Mouse (Mus musculus): ENCODE data around the gene Slc44a4.

The Slc44a4 gene

DNA sequence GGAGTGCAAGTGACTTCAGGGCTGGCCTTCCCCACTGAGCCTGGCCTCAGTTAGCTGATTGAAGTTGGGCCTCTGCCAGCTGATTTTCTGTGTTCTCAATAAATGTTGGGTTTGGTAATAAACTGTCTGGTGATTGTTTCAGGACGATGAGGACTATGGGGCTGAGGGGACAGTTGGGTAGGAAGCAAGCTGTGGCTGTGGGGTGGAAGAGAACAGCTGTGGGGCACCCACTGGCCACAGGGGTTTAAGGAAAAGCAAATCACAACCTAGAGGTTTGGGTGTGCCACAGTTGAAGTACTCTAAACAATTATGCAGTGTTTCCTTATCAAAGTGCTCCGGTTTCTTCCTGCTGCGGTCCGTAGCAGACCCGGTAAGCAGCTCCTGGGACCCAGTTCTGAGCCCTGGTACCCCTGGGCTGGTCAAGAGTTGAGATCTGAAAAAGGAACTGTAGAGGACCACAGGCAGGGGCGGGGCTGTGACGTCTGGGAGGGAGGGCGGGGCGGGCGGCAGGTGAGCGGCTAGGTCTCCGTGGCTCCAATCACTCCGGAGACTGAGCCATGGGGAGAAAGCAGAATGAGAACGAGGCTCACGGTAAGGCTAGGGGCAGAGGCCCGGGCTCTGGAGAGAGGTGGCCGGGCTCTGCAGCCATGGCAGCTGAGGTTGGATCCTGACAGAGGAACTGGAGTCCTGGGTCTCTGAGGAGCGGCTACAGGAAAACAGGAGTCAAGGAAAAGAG lies at the start of gene Slc44a4:
Gene Slc44a4, plus strand, starts transcription at position 537 of the 736 bp plus-strand sequence.
- DNase-seq: peak; percentile 13

DNA sequence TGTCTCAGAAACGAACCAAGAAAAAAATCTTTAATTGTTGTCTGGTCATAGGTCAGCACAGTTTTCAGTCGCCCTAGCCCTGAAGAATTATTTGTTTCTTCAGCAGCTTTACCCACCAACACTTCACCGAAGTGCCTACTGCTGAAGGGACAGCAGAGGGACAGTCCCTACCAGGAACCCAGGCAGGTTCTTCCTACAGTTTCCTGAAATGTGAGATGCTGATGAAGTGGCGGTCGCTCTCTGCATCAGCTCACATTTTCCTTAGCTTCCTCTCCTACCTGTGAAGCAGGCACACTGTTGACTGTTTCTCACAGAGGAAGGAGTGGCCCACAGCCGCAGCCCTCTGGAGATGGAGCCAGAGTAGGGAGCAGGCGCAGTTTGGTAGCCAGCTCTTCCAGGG lies 48.3 kb upstream of the Slc44a4 start:
- DNase-seq: no peak

- no peak for DNase-seq
Measured at GRCm38 (mm10) chr17:34874321-34874720, 39.9 kb upstream of the Slc44a4 start.

DNA sequence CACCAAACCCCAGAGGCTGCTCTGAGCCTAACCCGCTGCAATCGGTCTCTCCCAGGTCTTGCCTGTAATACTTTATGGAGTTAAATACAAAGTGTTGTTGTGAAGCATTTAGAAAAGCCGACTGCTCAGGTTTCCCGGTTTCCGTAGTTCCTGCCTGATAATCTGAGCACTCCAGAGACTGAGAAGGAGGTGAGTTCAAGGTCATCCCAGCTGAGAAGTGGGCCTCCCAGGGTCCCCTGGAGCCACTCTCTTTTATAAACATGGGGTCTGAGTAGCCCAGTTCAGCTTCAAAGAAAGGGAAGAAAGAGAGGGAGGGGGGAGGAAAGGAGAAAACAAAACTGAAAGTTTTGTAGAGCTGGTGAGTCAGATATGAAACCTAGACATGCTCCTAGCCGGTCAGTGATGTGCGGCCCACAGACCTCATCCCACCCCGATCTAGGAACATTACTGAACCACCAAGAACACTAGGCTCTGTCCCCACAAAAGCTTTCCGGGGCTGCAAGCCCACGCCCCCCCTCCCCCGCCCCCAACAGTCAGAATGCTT lies 34.9 kb upstream of the Slc44a4 start, which contains the start of gene Zbtb12:
Gene Zbtb12, plus strand, starts transcription at position 148 of the 544 bp plus-strand sequence.
- DNase-seq: no peak

- DNase-seq: no peak
Measured at GRCm38 (mm10) chr17:34881166-34881565, 33.1 kb upstream of the Slc44a4 start.

DNA sequence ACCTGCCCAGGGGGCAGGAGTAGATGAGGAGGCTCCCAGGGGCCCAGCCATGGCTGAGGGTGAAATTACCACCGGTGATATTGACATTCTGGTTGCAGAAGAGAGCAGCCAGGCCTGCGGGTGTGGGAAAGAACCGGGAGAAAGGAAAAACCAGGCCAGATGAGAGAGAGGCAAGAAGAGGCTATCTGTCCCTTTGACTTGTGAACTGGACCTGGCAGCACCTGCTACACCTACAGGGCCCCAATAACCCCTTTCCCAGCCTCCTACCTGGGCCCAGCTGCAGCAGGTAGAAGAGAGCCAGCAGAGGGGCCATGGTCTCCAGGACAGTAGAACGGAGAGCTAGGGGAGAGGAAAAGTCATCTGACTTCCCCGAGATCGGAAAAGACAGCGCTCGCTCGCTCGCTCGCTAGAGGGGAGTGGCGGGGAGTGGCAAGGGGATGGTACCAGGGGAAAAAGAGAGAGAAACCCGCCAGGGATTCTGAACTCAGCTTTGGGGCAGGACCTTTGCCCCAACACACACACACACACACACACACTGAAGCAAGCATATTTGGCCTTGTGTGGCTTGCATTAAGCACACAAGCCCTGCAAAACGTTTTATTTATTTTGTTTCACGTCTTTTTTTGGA lies 32.5 kb upstream of the Slc44a4 start, which contains the start of gene Gm20547:
Gene Gm20547, minus strand, starts transcription at position 360 of the 628 bp plus-strand sequence.
- DNase-seq: no peak

DNA sequence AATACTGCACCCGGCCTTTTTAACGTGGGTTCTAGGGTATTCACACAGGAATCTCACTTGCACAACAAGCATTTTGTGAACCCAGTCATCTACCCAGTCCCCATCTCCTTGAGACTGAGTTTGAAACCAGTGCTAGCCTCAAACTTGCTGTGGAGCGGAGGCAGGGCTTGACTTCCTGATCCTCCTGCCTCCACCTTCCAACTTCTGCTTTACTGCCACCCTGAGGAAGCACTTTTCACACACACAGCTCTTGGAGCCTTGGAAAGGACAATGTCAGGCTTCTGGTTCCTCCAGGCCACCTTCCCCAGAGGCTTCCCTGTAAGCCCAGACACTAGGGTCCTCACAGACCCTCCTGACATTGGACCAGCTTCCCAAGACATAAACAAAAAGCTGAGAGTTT lies 30.9 kb upstream of the Slc44a4 start:
- no peak for DNase-seq

GRCm38 (mm10) chr17:34884704-34885103 lies 29.6 kb upstream of the Slc44a4 start:
- DNase-seq: no peak

DNA sequence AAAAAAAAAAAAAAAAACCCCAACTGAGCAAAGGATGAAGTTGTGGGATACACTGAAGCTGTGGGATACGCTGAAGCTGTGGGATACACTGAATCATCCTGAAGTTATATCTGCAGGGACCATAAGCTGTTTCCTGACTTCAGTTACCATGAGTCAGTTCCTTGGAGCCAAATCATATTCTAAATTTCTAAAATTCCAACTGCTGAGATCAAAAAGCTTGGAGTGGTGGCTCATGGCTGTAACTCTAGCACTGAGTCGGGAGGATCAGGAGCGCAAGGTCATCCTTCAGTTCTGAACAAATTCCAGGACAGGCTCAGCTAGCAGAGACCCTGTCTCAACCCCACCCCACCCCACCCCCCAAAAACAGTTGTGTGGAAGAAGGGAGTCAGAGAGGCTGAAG lies 28.7 kb upstream of the Slc44a4 start:
- no peak for DNase-seq

- DNase-seq: no peak
Measured at GRCm38 (mm10) chr17:34887942-34888341, 26.3 kb upstream of the Slc44a4 start.

- DNase-seq: no peak
Measured at GRCm38 (mm10) chr17:34890074-34890743, 24.1 kb upstream of the Slc44a4 start.

GRCm38 (mm10) chr17:34891377-34891776 lies 22.9 kb upstream of the Slc44a4 start:
- no peak for DNase-seq

DNA sequence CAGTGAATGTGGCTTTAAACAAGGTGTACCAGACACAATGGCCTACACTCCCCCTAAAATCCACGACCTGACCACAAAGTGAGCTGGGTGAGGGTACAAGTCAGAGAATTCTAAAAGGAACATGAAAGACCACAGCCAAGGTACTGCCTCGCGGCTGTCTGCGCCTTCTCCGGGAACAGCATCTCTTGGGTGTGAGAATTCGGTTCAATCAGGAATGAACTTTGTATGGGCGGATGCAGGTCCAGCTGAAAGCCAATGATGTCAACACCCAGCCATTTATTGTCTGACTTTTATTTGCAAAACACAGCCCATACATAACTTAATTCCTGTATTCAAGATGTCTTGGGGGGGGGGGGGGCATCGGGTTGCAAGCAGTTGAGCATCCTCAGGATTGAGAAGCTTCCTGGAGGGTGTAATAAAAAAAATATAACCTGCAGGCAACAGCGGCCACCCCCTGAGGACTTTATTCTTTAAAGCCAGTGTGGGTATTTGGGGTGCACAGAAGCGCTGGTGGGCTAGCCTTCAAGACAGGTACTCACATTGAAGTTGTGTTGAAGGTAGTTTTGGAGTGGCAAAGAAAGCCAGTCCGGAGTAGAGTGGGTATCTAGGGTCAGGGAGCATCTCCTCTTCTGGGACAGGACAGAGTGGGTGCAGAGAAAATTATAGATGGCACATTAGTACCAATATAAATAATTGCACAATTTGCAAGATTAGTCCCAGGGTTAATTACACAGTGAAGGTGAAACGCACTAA lies 21.0 kb upstream of the Slc44a4 start:
- no peak for DNase-seq

DNA sequence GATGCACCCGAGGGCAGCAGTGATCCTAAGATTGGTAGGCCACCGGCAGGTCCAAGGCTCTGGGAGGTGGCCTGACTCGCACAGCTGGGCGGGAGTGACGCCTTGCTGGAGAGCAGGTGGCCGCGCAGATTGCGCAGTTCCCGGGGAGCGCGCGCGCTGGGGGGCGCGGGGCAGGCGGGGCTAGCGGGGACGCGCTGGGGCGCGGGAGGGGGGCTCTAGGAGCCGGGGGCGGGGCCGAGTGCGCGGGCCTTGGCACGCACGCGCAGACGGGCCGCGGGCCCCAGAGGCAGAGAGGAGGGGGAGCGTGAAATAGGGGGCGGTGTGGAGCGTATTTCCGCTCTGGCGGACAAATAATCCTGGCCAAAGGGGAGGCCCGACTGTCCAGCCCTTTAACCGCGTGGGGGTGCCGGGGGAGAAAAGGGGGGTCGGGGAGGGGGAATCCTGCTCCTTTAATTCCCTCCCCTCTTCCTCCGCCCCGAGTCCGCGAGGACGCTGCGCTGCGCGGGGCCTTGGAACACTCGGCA lies 20.1 kb upstream of the Slc44a4 start:
- DNase-seq: peak; percentile 95

DNA sequence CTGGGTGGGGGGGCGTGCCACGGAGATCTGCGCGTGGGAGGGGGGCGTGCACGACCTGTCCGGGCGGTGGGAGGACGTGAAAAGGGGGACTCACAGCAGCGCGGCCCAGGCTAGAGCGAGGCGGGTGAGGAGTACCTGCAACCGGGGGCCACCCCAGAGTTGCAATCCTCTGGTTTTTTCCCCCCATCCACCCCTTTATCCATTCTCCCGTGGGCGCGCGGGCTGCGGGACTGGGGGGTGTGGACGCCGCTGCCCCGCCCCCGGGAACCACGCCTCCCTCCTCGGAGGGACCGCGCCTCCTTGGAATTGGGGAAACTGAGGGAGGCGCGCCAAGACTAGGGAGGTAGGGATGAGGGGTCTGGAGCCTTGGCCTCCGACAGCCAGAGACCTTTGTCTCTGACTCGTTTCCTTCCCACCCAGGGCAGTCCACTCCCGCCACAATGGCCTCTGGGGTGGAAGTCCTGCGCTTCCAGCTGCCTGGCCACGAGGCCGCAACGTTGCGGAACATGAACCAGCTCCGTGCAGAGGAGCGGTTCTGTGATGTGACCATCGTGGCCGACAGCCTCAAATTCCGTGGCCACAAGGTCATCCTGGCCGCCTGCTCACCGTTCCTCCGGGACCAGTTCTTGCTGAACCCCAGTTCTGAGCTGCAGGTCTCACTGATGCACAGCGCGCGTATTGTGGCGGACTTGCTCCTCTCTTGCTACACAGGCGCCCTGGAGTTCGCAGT lies 19.3 kb upstream of the Slc44a4 start:
- peak; percentile 43 for DNase-seq

GRCm38 (mm10) chr17:34895724-34896123 lies 18.5 kb upstream of the Slc44a4 start:
- no peak for DNase-seq

DNA sequence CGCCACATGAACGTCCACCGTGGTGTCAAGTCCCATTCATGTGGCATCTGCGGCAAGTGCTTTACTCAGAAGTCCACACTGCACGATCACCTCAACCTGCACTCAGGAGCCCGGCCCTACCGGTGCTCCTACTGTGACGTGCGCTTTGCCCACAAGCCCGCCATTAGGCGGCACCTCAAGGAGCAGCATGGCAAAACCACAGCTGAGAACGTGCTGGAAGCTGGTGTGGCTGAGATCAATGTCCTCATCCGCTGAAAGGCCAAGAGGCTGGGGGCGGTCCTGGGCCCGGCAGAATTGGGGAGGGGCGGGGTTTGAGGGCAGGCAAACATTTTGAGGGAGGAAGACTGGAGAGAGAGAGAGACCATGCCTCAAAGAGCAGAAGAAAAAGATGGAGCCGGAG lies 17.9 kb upstream of the Slc44a4 start:
- DNase-seq: no peak

DNA sequence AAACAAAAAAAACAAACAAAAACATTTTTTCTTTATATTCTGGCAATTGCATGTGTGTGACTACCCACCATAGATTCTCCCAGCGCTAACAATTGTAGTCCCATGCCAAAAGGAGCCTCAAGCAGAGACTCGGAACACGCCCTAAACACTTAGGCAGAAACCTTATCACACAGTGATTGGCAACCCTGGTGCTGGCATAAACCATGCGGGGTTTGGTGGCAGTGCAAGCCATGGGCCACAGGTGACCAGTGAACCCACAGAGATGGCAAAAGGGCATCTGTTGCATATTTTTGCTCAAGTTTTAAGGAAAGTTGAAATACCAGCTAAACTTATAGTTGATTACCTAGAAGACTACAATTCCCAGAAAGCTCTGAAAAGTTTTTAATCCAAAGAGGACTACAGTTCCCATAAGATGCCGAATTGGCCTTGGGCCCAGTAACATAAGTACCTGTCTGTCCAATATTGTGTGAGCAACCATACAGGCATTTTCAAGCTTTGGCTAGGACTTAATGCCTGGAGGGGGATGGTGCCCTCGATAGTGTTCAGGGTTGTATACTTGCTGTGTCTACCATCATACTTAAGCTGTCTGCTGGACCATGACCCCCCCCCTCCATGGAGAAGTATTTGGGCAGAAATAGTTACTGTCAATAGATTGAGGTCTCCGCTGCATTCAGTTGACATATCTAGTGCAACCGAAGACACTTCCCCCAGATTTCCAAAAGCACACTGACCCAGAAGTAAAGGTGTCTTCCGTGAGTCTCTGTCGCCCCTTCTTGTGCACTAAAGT lies 16.7 kb upstream of the Slc44a4 start:
- DNase-seq: peak; percentile 52

- peak; percentile 76 for DNase-seq
Measured at GRCm38 (mm10) chr17:34898160-34898586, 16.1 kb upstream of the Slc44a4 start, which contains the start of the genes C2 and Ehmt2. C2 (minus strand) TSS chr17:34898265. Ehmt2 (plus strand) TSS chr17:34898469.

DNA sequence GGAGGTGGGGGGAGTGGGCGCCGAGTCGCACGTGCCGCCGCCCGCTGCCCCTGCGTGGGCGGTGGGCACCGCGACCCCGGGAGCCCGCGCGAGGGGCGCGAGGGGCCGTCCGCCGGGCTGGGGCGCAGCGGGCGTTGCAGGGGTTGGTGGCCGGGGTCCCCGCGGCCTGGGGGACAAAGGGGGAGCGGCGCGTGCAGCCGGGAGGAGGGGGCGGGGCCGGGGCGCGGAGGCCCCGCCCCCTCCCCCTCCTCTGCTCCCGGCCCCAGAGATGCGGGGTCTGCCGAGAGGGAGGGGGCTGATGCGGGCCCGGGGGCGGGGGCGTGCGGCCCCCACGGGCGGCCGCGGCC lies 15.6 kb upstream of the Slc44a4 start:
- DNase-seq: peak; percentile 19
